Mouse (Mus musculus): ENCODE data around the gene Ddb1. TPM values are rescaled to one million over a fixed set of nuclear protein-coding genes. Genes with fewer than 3 reads are reported as not detected.
"Not testable (repeated sequence)": the region's sequence is repeated elsewhere in the genome, so short reads cannot be mapped to it uniquely, and the experiment has no call there.

The Ddb1 gene
- 208 and 247 TPM in 2 replicates for polyA plus RNA-seq (2014; fragmentation: Nextera tagmentation; extraction: Ambion mirVana)

DNA sequence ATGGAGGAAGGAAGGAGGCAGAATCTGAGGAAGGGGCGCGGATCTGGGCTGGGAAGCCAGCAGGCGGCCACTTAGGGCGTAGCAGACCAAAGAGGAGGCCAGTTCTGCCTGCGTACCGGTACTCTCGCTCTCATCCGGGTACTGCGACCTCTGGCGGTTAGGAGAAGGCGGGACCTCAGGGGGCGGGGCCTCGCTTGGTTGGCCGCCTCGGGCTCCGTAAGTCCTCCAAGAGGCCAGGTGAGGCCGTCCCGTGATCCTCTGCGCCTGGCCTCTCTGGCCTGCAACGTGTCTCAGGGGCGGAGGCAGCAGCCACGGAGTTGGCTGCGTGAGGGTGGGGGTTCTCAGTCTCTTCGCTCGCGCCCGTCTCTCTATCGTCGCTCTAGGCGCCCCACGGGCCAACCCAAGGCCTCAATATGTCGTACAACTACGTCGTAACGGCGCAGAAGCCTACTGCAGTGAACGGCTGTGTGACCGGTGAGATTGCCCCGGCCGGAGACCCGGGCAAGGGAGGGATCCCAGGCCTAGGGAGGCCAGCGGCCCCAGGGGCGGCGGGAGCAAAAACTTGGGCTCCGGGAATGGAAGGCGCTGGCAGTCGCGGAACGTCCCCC is at the start of gene Ddb1, which contains the start of gene Tkfc:
Gene Ddb1 (plus strand): TSS at position 35 of the 608 bp plus-strand sequence.
Gene Tkfc (minus strand): TSS at position 362 of the 608 bp plus-strand sequence.
- H3K27ac ChIP-seq (replicated peaks; ENCODE audit: low read depth, low read length) = peak within 1 kb of the TSS; percentile 89
- H3K4me1 ChIP-seq (ENCODE audit: control insufficient read depth, insufficient read depth, low read length) = peaks cover 26% of the 10 kb centered on the region
- ATAC-seq (ENCODE audit: low FRiP score, low TSS enrichment) (peak; percentile 96), DNase-seq (peak; percentile 100)
- under 1% methylated on average over 49 of the region's 49 CpGs for WGBS
- H3K4me3 ChIP-seq (replicated peaks; ENCODE audit: low read depth, low read length) = peak within 1 kb of the TSS; percentile 88
- peaks cover 36% of the 10 kb centered on the region for H3K36me3 ChIP-seq (ENCODE audit: control insufficient read depth, insufficient read depth, low read length)
- no peaks in the 10 kb centered on the region for H3K9me3 ChIP-seq (ENCODE audit: control insufficient read depth, low read length)
- H3K4me2 ChIP-seq (ENCODE audit: low read length) = peak within 1 kb of the TSS; percentile 79
- H3K27me3 ChIP-seq (ENCODE audit: control insufficient read depth, insufficient read depth, low read length) = no peaks in the 10 kb centered on the region
- peak within 1 kb of the TSS; percentile 86 for H3K9ac ChIP-seq (replicated peaks; ENCODE audit: low read length)

- Histone ChIP-seq H3K36me3 (ENCODE audit: control insufficient read depth, insufficient read depth, low read length) (peaks cover 31% of the 10 kb centered on the region), H3K4me3 (replicated peaks; ENCODE audit: low read depth, low read length) (peak within 1 kb of the TSS; percentile 55), H3K9me3 (ENCODE audit: control insufficient read depth, low read length) (no peaks in the 10 kb centered on the region), H3K27me3 (ENCODE audit: control insufficient read depth, insufficient read depth, low read length) (no peaks in the 10 kb centered on the region), H3K27ac (replicated peaks; ENCODE audit: low read depth, low read length) (peak within 1 kb of the TSS; percentile 87), H3K4me1 (ENCODE audit: control insufficient read depth, insufficient read depth, low read length) (peaks cover 18% of the 10 kb centered on the region), H3K9ac (replicated peaks; ENCODE audit: low read length) (peak within 1 kb of the TSS; percentile 67), H3K4me2 (ENCODE audit: low read length) (peak within 1 kb of the TSS; percentile 62)
- ATAC-seq (ENCODE audit: low FRiP score, low TSS enrichment) (peak; percentile 98), DNase-seq (peak; percentile 93)
- 1% methylated on average over 43 of the region's 43 CpGs for WGBS
Measured at GRCm38 (mm10) chr19:10555624-10556510, 49.3 kb upstream of the Ddb1 start, which contains the start of gene Tmem216. Gene Tmem216 (minus strand): TSS chr19:10556238.

DNA sequence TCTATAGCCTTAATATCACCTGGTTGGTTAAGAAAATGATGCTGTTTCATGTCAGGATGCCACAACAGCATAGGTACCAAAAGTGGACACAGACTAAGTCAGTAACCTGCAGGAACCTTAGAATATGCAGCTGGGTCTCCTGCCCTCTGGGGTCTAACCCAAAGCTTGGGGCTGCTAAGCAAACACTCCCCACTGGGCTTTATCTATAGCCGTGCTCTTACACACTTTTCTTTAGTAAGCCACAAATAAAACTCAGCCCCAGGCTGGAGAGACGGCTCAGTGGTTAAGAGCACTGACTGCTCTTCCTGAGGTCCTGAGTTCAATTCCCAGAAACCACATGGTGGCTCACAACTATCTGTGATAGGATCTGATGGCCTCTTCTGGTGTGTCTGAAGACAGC is 48.1 kb upstream of the Ddb1 start:
- WGBS = 74% methylated on average over 2 of the region's 2 CpGs
- ATAC-seq (ENCODE audit: low FRiP score, low TSS enrichment) = no peak
- H3K9me3 ChIP-seq (ENCODE audit: control insufficient read depth, low read length) = no peaks in the 10 kb centered on the region
- H3K36me3 ChIP-seq (ENCODE audit: control insufficient read depth, insufficient read depth, low read length) = peaks cover 20% of the 10 kb centered on the region
- no peak overlapping the region for H3K9ac ChIP-seq (replicated peaks; ENCODE audit: low read length)
- no peak overlapping the region; the same call in 1 of the 2 replicates for H3K4me3 ChIP-seq (replicated peaks; ENCODE audit: low read depth, low read length)
- no peak overlapping the region for H3K27ac ChIP-seq (replicated peaks; ENCODE audit: low read depth, low read length)
- H3K27me3 ChIP-seq (ENCODE audit: control insufficient read depth, insufficient read depth, low read length) = no peaks in the 10 kb centered on the region
- peaks cover 18% of the 10 kb centered on the region for H3K4me1 ChIP-seq (ENCODE audit: control insufficient read depth, insufficient read depth, low read length)
- H3K4me2 ChIP-seq (ENCODE audit: low read length) = peak overlapping the region; percentile 62; the same call in 1 of the 2 replicates
- no peak for DNase-seq

DNA sequence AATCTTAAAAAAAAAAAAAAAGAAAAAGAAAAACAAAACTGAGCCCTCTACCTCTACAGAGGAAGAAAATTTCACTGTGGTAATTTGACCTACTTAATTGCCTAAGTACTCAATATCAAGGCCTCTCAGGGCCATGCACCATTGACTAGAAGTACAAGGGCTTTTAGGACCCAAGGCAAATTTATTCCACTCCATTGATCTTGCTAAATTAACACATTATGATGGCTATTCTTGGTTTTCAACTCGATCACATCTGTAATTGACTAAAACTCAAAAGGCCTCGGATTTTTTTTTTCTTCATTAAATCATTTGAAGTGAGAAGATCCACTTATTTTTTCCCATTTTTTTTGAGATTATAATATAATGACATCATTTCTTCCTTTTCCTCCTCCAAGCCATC is 47.7 kb upstream of the Ddb1 start:
- H3K36me3 ChIP-seq (ENCODE audit: control insufficient read depth, insufficient read depth, low read length) = peaks cover 16% of the 10 kb centered on the region
- WGBS = 80% methylated on average over 2 of the region's 2 CpGs
- H3K27me3 ChIP-seq (ENCODE audit: control insufficient read depth, insufficient read depth, low read length) = no peaks in the 10 kb centered on the region
- H3K4me1 ChIP-seq (ENCODE audit: control insufficient read depth, insufficient read depth, low read length) = peaks cover 18% of the 10 kb centered on the region
- H3K9me3 ChIP-seq (ENCODE audit: control insufficient read depth, low read length) = no peaks in the 10 kb centered on the region
- ATAC-seq (ENCODE audit: low FRiP score, low TSS enrichment) (no peak), DNase-seq (no peak)
- H3K4me2 ChIP-seq (ENCODE audit: low read length) = no peak overlapping the region
- no peak overlapping the region for H3K4me3 ChIP-seq (replicated peaks; ENCODE audit: low read depth, low read length)
- no peak overlapping the region for H3K9ac ChIP-seq (replicated peaks; ENCODE audit: low read length)
- no peak overlapping the region for H3K27ac ChIP-seq (replicated peaks; ENCODE audit: low read depth, low read length)

DNA sequence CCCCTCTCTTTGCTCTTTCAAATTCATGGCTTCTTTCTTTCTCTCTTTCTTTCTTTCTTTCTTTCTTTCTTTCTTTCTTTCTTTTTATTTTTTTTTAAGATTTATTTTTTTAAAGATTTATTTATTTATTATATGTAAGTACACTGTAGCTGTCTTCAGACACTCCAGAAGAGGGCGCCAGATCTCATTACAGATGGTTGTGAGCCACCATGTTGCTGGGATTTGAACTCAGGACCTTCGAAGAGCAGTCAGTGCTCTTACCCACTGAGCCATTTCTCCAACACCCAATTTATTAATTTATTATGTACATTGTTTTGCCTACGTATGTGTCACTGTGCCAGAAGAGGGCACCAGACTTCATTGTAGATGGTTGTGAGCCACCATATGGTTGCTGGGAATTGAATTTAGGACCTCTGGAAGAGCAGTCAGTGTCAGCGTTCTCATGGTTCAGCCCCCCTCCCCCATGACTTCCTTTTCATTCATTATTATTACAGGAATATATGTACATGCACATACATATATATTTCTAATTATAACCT is 47.2 kb upstream of the Ddb1 start:
- H3K27me3 ChIP-seq (ENCODE audit: control insufficient read depth, insufficient read depth, low read length); DNase-seq; H3K4me2 ChIP-seq (ENCODE audit: low read length); ATAC-seq (ENCODE audit: low FRiP score, low TSS enrichment); H3K9me3 ChIP-seq (ENCODE audit: control insufficient read depth, low read length); H3K9ac ChIP-seq (replicated peaks; ENCODE audit: low read length); H3K27ac ChIP-seq (replicated peaks; ENCODE audit: low read depth, low read length); H3K4me3 ChIP-seq (replicated peaks; ENCODE audit: low read depth, low read length): not testable (repeated sequence)
- Histone ChIP-seq H3K4me1 (ENCODE audit: control insufficient read depth, insufficient read depth, low read length) (peaks cover 18% of the 10 kb centered on the region), H3K36me3 (ENCODE audit: control insufficient read depth, insufficient read depth, low read length) (peaks cover 12% of the 10 kb centered on the region)
- WGBS = 77% methylated on average over 4 of the region's 4 CpGs

DNA sequence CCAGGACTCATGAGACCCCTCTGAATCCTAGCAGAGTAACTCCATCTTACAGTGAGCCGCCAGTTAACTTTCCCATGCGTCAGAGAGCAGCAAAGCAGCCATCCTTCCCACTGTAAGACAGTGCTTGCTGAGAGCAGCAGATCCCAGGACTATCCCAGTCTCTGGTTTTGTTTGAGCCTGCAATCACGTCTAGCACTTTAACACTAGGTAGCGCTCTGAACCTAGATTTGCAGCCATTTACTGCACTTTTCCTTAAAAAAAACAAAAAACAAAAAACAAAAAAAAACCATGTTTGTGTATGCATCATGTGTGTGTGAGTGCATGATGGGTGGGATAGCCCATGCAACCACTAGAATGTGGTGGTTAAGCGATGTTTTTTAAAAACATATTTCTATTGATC is 45.0 kb upstream of the Ddb1 start:
- H3K4me2 ChIP-seq (ENCODE audit: low read length) = no peak overlapping the region
- DNase-seq = peak; percentile 37
- no peaks in the 10 kb centered on the region for H3K36me3 ChIP-seq (ENCODE audit: control insufficient read depth, insufficient read depth, low read length)
- no peak for ATAC-seq (ENCODE audit: low FRiP score, low TSS enrichment)
- H3K27ac ChIP-seq (replicated peaks; ENCODE audit: low read depth, low read length) = no peak overlapping the region
- no peaks in the 10 kb centered on the region for H3K27me3 ChIP-seq (ENCODE audit: control insufficient read depth, insufficient read depth, low read length)
- peaks cover 10% of the 10 kb centered on the region; the same call in 1 of the 2 replicates for H3K4me1 ChIP-seq (ENCODE audit: control insufficient read depth, insufficient read depth, low read length)
- no peaks in the 10 kb centered on the region for H3K9me3 ChIP-seq (ENCODE audit: control insufficient read depth, low read length)
- WGBS = 36% methylated on average over 5 of the region's 5 CpGs
- H3K4me3 ChIP-seq (replicated peaks; ENCODE audit: low read depth, low read length) = no peak overlapping the region
- H3K9ac ChIP-seq (replicated peaks; ENCODE audit: low read length) = no peak overlapping the region

GRCm38 (mm10) chr19:10561558-10562314 is 43.4 kb upstream of the Ddb1 start:
- Histone ChIP-seq H3K4me3 (replicated peaks; ENCODE audit: low read depth, low read length) (no peak overlapping the region), H3K4me1 (ENCODE audit: control insufficient read depth, insufficient read depth, low read length) (0 out of 2 replicates have a peak, but pooled peaks cover 3% of the 10 kb centered on the region), H3K27me3 (ENCODE audit: control insufficient read depth, insufficient read depth, low read length) (no peaks in the 10 kb centered on the region), H3K9me3 (ENCODE audit: control insufficient read depth, low read length) (no peaks in the 10 kb centered on the region), H3K36me3 (ENCODE audit: control insufficient read depth, insufficient read depth, low read length) (no peaks in the 10 kb centered on the region), H3K27ac (replicated peaks; ENCODE audit: low read depth, low read length) (no peak overlapping the region), H3K4me2 (ENCODE audit: low read length) (no peak overlapping the region), H3K9ac (replicated peaks; ENCODE audit: low read length) (no peak overlapping the region)
- 70% methylated on average over 6 of the region's 6 CpGs for WGBS
- ATAC-seq (ENCODE audit: low FRiP score, low TSS enrichment) = no peak
- no peak for DNase-seq

DNA sequence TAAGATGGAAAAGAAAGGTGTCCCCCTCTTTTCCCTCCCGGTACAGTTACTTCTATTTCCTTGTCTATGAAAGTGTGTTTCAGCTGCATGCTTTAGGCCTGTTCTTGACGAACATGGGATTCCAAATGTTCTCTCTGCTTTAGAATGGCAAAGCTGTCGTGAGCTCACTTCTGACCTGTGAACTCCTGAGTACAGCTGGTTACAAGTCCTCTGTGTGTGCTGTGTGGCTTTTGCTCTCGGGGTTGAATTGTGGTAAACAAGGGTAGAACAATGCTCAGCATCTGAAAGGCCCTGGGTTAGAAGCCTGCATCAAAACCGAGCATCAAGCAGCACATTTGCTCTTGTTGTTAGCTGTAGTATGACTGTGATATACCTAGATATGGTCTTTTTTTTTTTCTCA is 42.8 kb upstream of the Ddb1 start:
- Histone ChIP-seq H3K9me3 (ENCODE audit: control insufficient read depth, low read length) (no peaks in the 10 kb centered on the region), H3K4me1 (ENCODE audit: control insufficient read depth, insufficient read depth, low read length) (no peaks in the 10 kb centered on the region), H3K4me2 (ENCODE audit: low read length) (no peak overlapping the region), H3K9ac (replicated peaks; ENCODE audit: low read length) (no peak overlapping the region), H3K36me3 (ENCODE audit: control insufficient read depth, insufficient read depth, low read length) (no peaks in the 10 kb centered on the region), H3K4me3 (replicated peaks; ENCODE audit: low read depth, low read length) (no peak overlapping the region), H3K27me3 (ENCODE audit: control insufficient read depth, insufficient read depth, low read length) (no peaks in the 10 kb centered on the region), H3K27ac (replicated peaks; ENCODE audit: low read depth, low read length) (no peak overlapping the region)
- no peak for DNase-seq
- no peak for ATAC-seq (ENCODE audit: low FRiP score, low TSS enrichment)
- WGBS = 68% methylated on average over 5 of the region's 5 CpGs

Measured in midbrain, embryonic 14.5 days (tissue).